Mouse (Mus musculus) heart, embryonic 10.5 days (tissue): ENCODE results near the gene Gm17657. TPM values are rescaled to one million over a fixed set of nuclear protein-coding genes. Genes with fewer than 3 reads are reported as not detected.
A peak's percentile ranks its signal among the peaks of the same experiment; 100 is the strongest.
"Not testable (repeated sequence)": the region's sequence is repeated elsewhere in the genome, so short reads cannot be mapped to it uniquely, and the experiment has no call there.

ENCODE experiments used
- DNase-seq: peaks from one replicate; pipeline ENCODE4 v3.0.0-alpha.2; 2017; ENCODE audit warnings: low spot score
- H3K27ac ChIP-seq: fragments of 300-500 bp; sonication (generic); 2 replicates; pipeline ENCODE4 v1.5.1; 2016; ENCODE audit warnings: mild to moderate bottlenecking
- H3K27me3 ChIP-seq: fragments of 300-500 bp; sonication (generic); 2 replicates; pipeline ENCODE4 v1.6.1; 2016; ENCODE audit warnings: mild to moderate bottlenecking; ENCODE audit not compliant: poor library complexity, insufficient read depth, severe bottlenecking
- H3K36me3 ChIP-seq: fragments of 300-500 bp; sonication (generic); 2 replicates; pipeline ENCODE4 v1.6.1; 2016; ENCODE audit warnings: mild to moderate bottlenecking, moderate library complexity
- H3K4me1 ChIP-seq: fragments of 300-500 bp; sonication (generic); 2 replicates; pipeline ENCODE4 v1.6.1; 2016; ENCODE audit warnings: mild to moderate bottlenecking
- H3K4me3 ChIP-seq: fragments of 300-500 bp; sonication (generic); 2 replicates; pipeline ENCODE4 v1.5.1; 2016; ENCODE audit warnings: mild to moderate bottlenecking, moderate library complexity
- H3K9me3 ChIP-seq: fragments of 300-500 bp; sonication (generic); 2 replicates; pipeline ENCODE4 v1.6.1; 2016; ENCODE audit warnings: mild to moderate bottlenecking, moderate library complexity
- WGBS: fragments of 180-500 bp; shearing (Covaris S2); methylation state at CpG from one replicate; pipeline ENCODE4 v1.1.7; 2016; 5-methylcytosine and 5-hydroxymethylcytosine counted together
- polyA plus RNA-seq: library from polyadenylated mRNA; unstranded; fragments of >200 nt; fragmentation: Nextera tagmentation; extraction: Ambion mirVana; gene quantifications from 2 replicates; pipeline ENCODE4 v1.2.1, GENCODE M21; 2016

Gm17657 gene
- polyA plus RNA-seq, 1 experiment from 2014 or later, result not detected

DNA sequence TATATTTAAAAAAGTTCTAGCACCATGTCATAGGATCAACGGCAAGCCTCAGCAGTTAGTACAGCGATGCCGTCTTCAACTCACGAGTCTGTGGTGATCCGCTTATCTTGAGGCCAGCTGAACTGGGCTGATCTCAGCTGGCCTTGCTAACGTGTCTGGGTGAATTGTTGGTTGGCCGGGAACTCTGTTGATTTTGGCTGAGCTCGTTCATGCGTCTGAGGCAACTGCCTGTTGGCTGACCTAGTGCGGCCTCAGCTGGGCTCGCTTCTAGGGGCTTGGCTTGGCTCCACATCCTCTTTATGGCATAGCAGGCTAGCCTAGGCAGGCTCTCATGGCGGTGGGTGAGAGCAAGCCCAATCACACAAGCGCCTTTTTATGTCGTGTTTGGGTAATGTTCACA lies 8.0 kb downstream of the Gm17657 start:
- Histone ChIP-seq H3K27me3 (no peaks in the 10 kb centered on the region), H3K36me3 (no peaks in the 10 kb centered on the region), H3K4me3 (no peak overlapping the region), H3K4me1 (no peaks in the 10 kb centered on the region), H3K27ac (no peak overlapping the region), H3K9me3 (no peaks in the 10 kb centered on the region)
- no peak for DNase-seq
- WGBS, result 72% methylated on average over 14 of the region's 14 CpGs

DNA sequence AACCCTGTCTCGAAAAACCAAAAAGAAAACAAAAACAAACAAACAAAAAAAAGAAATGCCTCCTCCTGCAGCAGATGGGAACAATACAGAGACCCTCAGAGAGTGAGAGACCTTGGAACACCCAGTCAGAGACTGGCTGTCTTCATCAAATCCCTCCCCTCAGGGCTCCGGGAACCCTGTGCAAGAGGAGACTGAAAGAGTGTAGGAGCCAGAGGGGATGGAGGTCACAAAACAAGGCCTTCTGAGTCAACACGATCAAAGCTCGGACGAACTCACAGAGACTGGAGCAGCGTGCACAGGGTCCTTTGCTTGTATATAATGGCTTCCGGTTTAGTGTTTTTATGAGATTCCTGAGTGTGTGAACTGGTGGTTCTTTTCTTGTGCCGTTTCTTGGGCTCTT lies 9.0 kb downstream of the Gm17657 start:
- 83% methylated on average over 8 of the region's 8 CpGs for WGBS
- Histone ChIP-seq H3K4me3 (no peak overlapping the region), H3K9me3 (no peaks in the 10 kb centered on the region), H3K4me1 (no peaks in the 10 kb centered on the region), H3K27ac (no peak overlapping the region), H3K27me3 (no peaks in the 10 kb centered on the region), H3K36me3 (no peaks in the 10 kb centered on the region)
- no peak for DNase-seq

DNA sequence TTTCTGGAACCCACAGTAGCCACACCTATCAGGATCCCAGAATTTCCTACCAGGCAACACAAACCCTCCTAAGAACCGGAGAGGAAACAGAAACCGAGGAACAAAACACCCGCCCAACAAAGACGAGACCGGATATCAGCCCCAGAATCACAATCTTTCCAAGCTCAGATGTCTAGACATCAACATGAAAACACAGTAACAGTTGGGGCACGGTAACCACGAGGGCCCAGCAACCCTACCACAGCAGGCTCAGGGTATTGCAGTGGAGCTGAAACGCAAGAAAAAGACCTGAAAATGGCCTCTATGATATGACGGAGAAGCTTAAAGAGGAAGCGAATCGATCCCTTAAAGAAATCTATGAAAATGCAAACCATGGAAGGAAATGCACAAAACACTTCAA lies 15.6 kb downstream of the Gm17657 start:
- Histone ChIP-seq H3K27ac (no peak overlapping the region), H3K27me3 (no peaks in the 10 kb centered on the region), H3K36me3 (no peaks in the 10 kb centered on the region), H3K4me1 (0 out of 2 replicates have a peak, but pooled peaks cover 7% of the 10 kb centered on the region), H3K4me3 (no peak overlapping the region), H3K9me3 (no peaks in the 10 kb centered on the region)
- 82% methylated on average over 11 of the region's 11 CpGs for WGBS
- DNase-seq, result no peak

DNA sequence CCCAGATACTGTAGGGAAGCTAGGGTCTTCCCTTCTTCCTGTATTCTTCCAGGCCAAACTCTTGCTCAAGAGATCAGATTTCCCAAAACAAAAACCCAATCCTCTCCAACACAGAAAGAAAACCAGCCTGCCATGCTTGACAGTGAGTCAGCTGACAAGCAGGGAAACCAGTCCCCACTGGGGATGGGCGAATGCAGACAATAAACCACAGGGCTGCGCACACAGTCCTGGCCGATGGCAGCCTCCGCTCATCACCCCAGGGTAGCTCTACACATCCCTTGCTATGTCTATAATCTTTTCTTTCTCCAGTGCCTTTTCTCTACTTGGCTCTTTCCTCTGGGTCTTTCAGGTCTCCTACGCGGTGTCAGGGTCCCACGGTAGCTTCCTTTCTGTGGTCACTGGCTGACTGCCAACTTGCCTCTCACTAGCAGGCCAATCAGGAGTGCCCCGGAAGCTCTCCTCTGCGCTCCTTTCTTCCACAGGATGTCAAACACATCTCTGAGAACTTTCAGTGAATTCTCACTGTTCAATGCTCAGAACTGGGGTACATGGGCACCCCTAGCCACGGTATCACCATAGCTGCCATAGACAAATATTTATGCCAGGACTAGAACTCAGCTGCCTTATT lies 17.6 kb downstream of the Gm17657 start:
- Histone ChIP-seq H3K36me3 (no peaks in the 10 kb centered on the region), H3K27me3 (no peaks in the 10 kb centered on the region), H3K27ac (no peak overlapping the region), H3K4me1 (0 out of 2 replicates have a peak, but pooled peaks cover 7% of the 10 kb centered on the region), H3K4me3 (no peak overlapping the region), H3K9me3 (no peaks in the 10 kb centered on the region)
- WGBS, result 69% methylated on average over 10 of the region's 10 CpGs
- no peak for DNase-seq

DNA sequence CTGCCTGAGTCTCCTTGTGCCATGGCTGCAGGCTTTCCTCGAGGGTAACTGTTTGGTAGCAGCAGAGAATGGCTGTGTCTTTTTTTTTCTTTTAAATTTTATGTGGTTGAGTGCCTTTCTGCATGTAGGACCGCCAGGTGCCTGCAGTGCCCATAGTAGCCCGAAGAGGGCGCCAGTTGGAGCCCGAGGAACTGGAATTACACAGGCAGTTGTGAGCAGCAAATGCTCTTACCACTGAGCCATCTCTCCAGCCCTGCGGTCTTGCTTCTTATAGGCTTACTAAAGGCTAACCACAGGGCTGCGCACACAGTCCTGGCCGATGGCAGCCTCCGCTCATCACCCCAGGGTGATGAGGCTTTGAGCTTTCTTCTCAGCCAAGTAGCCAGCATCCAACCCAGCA lies 18.2 kb downstream of the Gm17657 start:
- Histone ChIP-seq H3K27ac (no peak overlapping the region), H3K4me1 (0 out of 2 replicates have a peak, but pooled peaks cover 7% of the 10 kb centered on the region), H3K4me3 (no peak overlapping the region), H3K27me3 (no peaks in the 10 kb centered on the region), H3K9me3 (no peaks in the 10 kb centered on the region), H3K36me3 (no peaks in the 10 kb centered on the region)
- 73% methylated on average over 9 of the region's 9 CpGs for WGBS
- DNase-seq, result no peak

DNA sequence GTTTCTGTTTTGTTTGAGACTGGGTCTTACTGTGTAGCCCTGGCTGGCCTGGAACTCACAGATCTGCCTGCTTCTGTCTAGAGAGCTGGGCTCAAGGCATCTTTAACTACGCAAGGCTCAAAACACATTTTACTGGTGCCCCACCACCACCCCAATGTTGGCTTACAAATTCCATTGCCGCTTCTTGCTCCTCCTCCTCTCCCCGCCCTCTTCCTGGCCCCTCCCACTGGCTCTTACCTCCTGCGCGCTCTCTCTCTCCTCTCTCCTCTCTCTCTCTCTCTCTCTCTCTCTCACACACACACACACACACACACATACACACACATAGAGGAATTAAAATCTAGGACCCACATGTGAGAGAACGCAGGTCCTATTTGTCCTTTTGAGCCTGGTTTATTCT lies 18.9 kb downstream of the Gm17657 start:
- WGBS, result 60% methylated on average over 6 of the region's 6 CpGs

DNA sequence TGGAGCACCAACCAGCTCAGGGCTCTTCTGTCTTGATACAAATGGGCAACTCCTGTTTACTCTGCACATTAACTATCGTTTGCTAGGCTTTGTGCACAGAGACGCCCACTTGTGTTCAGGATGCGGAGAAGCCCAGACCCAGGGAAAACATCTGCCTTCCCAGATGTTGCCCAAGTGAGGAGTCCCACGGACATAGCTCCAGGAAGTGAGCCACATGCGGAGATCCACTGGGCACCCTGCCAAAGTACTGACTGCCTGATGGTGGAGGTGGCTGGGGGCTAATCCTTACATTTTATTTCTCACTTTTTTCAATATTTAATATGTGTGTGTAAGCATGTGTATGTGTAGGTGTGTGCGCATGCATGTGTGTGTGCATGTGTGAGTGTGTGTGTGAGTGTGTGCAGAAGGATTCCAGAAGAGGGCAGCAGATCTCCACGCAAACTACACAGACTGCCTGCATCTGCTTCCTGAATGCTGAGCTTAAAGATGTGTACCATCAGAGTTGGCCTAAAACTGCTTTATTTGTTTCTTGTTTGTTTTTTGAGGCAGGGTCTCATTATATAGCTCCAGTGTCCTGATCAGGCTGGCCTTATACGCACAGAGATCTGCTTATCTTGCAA lies 20.8 kb downstream of the Gm17657 start:
- WGBS, result 84% methylated on average over 8 of the region's 8 CpGs
- no peak for DNase-seq
- H3K4me1 ChIP-seq, result 0 out of 2 replicates have a peak, but pooled peaks cover 7% of the 10 kb centered on the region
- H3K9me3 ChIP-seq, result peaks cover 3% of the 10 kb centered on the region; the same call in 1 of the 2 replicates
- no peaks in the 10 kb centered on the region for H3K36me3 ChIP-seq
- no peak overlapping the region for H3K27ac ChIP-seq
- H3K4me3 ChIP-seq, result no peak overlapping the region
- no peaks in the 10 kb centered on the region for H3K27me3 ChIP-seq

More for the DNA sequence above, 18.9 kb downstream of the Gm17657 start:
- no peaks in the 10 kb centered on the region for H3K27me3 ChIP-seq
- 0 out of 2 replicates have a peak, but pooled peaks cover 7% of the 10 kb centered on the region for H3K4me1 ChIP-seq
- H3K27ac ChIP-seq, result no peak overlapping the region
- no peak overlapping the region for H3K4me3 ChIP-seq
- peaks cover 2% of the 10 kb centered on the region; the same call in 1 of the 2 replicates for H3K9me3 ChIP-seq
- no peak for DNase-seq
- no peaks in the 10 kb centered on the region for H3K36me3 ChIP-seq

DNA sequence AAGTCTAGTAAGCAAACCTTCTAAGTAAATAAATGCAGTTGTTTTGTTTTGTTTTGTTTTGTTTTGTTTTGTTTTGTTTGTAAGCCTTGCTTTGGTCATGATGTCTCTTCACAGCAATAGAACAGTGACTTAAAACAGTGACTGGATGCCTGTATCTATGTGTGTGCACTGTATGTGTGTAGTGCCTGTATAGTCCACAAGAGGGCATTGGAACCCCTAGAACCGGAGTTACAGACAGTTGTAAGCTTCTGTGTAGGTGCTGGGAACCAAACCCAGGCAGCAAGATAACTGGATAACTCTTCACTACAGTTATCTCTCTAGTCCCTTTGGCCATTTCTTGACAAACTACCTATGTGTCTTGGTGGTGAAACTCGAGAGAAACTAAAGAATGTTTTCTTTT lies 23.8 kb downstream of the Gm17657 start:
- Histone ChIP-seq H3K27ac (no peak overlapping the region), H3K36me3 (no peaks in the 10 kb centered on the region), H3K4me3 (no peak overlapping the region), H3K9me3 (peaks cover 3% of the 10 kb centered on the region; the same call in 1 of the 2 replicates), H3K27me3 (no peaks in the 10 kb centered on the region), H3K4me1 (no peaks in the 10 kb centered on the region)
- WGBS, result 71% methylated on average over 2 of the region's 2 CpGs
- DNase-seq, result no peak

DNA sequence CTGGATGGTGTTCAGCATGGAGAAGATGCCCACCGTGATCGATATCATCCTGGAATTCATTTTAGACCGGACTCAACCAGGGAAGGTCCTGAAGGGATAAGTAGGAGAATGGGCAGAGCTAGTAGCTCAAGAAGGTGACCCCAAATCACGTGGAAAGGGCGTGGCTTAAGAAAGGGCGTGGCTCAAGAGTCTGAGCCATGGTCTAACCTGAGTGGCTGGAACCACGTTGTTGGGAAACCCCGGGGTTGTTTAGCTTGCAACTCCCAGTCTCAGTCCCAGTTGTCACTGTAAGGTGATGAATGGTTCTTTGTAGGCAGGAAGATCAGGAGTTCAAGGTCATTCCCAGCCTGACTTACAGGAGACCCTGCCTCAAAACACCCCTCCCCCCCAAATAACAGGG lies 29.7 kb downstream of the Gm17657 start:
- no peak overlapping the region for H3K27ac ChIP-seq
- no peak for DNase-seq
- no peaks in the 10 kb centered on the region for H3K36me3 ChIP-seq
- 67% methylated on average over 8 of the region's 8 CpGs for WGBS
- H3K9me3 ChIP-seq, result no peaks in the 10 kb centered on the region
- H3K4me3 ChIP-seq, result no peak overlapping the region
- no peaks in the 10 kb centered on the region for H3K27me3 ChIP-seq
- H3K4me1 ChIP-seq, result no peaks in the 10 kb centered on the region

DNA sequence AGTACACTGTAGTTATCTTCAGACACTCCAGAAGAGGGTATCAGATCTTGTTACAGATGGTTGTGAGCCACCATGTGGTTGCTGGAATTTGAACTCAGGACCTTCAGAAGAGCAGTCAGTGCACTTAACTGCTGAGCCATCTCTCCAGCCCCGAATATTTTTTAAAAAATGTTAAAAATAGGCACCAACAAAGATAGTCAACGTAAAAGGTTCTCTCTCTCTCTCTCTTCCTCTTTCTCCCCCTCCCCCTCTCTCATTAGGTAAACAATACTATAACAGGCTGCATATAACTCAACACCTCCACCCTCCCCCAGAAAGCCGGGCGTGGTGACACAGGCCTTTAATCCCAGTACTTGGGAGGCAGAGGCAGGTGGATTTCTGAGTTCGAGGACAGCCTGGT lies 30.8 kb downstream of the Gm17657 start:
- WGBS, result 89% methylated on average over 5 of the region's 5 CpGs
- not testable (repeated sequence) for H3K27me3 ChIP-seq, H3K36me3 ChIP-seq, H3K27ac ChIP-seq, H3K4me1 ChIP-seq, DNase-seq, H3K9me3 ChIP-seq, H3K4me3 ChIP-seq

DNA sequence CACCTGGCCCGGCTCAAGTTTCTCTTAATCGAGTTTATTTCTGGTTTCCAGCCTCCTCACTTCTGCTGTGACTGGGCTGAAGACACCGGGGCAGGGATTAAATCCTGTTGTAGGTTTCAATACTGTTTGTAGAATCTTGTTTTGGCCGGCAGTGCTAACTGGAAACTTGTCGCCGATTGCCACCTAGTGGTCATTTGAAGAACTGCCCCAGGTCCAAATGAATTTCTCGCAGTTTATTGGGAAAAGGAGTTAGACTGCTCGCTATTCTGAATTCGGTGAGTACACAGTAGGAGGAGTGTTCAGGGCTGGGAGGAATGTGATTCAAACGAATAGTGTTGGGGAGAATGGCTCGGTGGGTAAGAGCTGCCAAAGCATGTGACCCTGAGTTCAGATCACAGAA lies 35.0 kb downstream of the Gm17657 start:
- Histone ChIP-seq H3K4me1 (peaks cover 9% of the 10 kb centered on the region), H3K4me3 (no peak overlapping the region), H3K9me3 (no peaks in the 10 kb centered on the region), H3K36me3 (no peaks in the 10 kb centered on the region), H3K27ac (0 out of 2 replicates have a peak overlapping the region, but pooled peaks have one; percentile 25), H3K27me3 (no peaks in the 10 kb centered on the region)
- peak; percentile 89 for DNase-seq
- 3% methylated on average over 11 of the region's 11 CpGs for WGBS

DNA sequence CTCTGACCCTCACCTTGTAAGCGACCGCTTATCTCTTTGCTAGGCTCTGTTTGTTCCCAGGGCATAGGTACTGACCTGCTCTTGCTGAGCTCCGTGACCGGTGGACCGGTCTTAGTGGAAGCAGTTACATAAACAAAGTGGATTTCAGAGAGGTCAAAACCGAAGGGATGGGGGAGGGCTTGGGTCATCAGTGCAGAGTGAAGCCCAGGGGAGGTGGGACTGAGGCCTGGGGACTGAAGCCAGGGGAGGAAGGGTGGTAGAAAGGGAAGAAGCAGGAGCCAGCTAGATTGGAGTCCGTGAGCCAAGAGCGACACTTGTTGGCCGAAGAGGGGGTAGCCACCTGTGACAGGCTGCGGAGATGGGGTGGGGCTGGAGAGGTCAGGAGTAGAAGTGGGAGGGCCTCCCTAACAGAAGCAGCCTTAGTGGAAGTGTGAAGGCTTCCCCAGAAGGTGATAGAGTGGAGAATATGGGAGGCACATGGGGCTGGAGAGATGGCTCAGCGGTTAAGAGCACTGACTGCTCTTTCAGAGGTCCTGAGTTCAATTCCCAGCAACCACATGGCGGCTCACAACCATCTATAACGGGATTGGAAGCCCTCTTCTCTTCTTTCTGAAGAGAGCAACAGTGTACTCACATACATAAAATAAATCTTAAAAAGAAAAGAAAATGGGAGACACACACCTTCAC lies 36.3 kb downstream of the Gm17657 start:
- H3K9me3 ChIP-seq, result no peaks in the 10 kb centered on the region
- no peak overlapping the region for H3K4me3 ChIP-seq
- H3K4me1 ChIP-seq, result peaks cover 9% of the 10 kb centered on the region
- DNase-seq, result peak; percentile 96
- no peaks in the 10 kb centered on the region for H3K36me3 ChIP-seq
- WGBS, result 29% methylated on average over 13 of the region's 13 CpGs
- H3K27ac ChIP-seq, result peak overlapping the region; percentile 59
- H3K27me3 ChIP-seq, result no peaks in the 10 kb centered on the region

DNA sequence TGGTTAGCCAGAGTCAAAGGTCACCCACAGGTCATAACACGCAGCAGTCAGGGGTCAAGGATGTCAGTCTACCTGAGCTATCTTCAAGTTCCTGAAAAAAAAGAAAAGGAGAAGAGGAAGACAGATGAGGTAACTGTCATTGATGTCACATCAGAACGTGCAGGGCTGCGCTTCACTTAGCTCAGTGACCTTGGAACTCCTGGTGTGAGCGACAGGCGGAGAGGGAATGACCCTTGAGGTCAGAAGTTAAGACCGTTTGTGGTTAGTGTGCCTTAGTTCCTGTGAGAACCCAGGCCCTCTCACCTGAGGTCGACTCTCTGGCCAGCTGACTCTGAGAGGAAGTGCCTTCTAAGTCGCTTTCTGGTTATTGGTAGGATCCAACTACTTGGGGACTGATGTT lies 38.7 kb downstream of the Gm17657 start:
- Histone ChIP-seq H3K4me3 (no peak overlapping the region), H3K4me1 (peaks cover 9% of the 10 kb centered on the region), H3K27ac (peak overlapping the region; percentile 17), H3K27me3 (no peaks in the 10 kb centered on the region), H3K9me3 (no peaks in the 10 kb centered on the region), H3K36me3 (no peaks in the 10 kb centered on the region)
- DNase-seq, result no peak
- WGBS, result 58% methylated on average over 8 of the region's 8 CpGs
